In the genomic region with DNA sequence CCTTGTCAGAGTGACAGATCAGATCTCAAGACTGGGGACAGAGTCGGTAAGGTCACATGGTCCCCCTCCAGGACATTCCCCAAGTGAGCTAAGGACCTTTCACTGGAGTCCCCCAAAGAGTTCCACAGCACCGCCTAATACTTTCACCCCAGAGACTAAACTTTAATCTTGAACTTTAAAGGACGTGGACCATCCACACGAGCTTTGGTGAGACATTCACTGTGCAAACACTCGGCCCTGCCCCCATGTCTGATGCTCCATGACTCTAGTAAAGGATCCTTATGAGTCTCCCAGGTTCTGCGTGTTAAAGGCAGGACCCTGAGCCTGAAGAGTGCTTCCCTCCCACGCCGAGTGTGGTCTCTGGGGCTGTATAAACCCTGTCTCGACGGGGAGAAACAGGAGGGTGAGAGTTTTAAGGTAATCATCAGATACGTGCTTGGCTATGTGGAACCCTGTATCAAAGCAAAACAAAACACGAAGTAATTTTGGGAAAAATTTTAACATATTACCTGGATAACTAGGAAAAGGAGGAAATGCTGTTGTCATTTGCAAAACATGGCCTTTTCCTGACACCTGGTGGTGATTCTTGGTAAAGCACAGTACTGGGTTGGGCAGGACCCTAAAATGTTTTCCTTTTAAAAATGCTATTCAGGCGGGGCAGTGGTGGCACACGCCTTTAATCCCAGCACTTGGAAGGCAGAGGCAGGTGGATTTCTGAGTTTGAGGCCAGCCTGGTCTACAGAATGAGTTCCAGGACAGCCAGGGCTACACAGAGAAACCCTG, we compare ENCODE assay signal across 8 mouse cellular contexts.
DNase-seq lines count a peak whose midpoint lies in the region; ATAC-seq and TF ChIP-seq lines count a peak whose summit lies in the region.

No protein-coding gene starts in this region.

- no peak for TF ChIP-seq EP300 in MEL (IDR thresholded peaks at IDR 0.05; ENCODE audit: low read depth in 1 of 2, low read length in 2 of 2)
- no peak for TF ChIP-seq EP300 in heart, postnatal 0 days (IDR thresholded peaks at IDR 0.05; ENCODE audit: low read depth)

- H3K27me3 ChIP-seq in kidney, adult 2 months (replicated peaks; ENCODE audit: control insufficient read depth, insufficient read depth, low read length): no peaks in the 10 kb centered on the region
- no peaks in the 10 kb centered on the region for H3K27me3 ChIP-seq in kidney, embryonic 16.5 days (ENCODE audit: insufficient read depth, low read length)
- no peaks in the 10 kb centered on the region for H3K27me3 ChIP-seq in MEL (ENCODE audit: control insufficient read depth in 1 of 2, insufficient read depth in 2 of 2, low read length in 2 of 2)
- H3K27me3 ChIP-seq in heart, postnatal 0 days (ENCODE audit: control insufficient read depth, insufficient read depth, low read length): no peaks in the 10 kb centered on the region
- no peaks in the 10 kb centered on the region for H3K27me3 ChIP-seq in midbrain, postnatal 0 days (ENCODE audit: insufficient read depth, low read length)

- TF ChIP-seq CTCF in kidney, adult 2 months (conservative IDR thresholded peaks at IDR 0.05; ENCODE audit: insufficient read depth, insufficient read length, low read depth, low read length): peak; percentile 37; the same call in 1 of the 2 replicates
- peak; percentile 58 to 85 (median 58) for TF ChIP-seq CTCF in MEL (IDR thresholded peaks at IDR 0.05 in 2 of 3, conservative IDR thresholded peaks at IDR 0.05 in 1 of 3; ENCODE audit: control insufficient read depth in 1 of 3, insufficient read depth in 1 of 3, low read depth in 2 of 3, low read length in 3 of 3, poor library complexity in 1 of 3, severe bottlenecking in 1 of 3)
- TF ChIP-seq CTCF in heart, postnatal 0 days (IDR thresholded peaks at IDR 0.05; ENCODE audit: low read depth): peak; percentile 77
- TF ChIP-seq CTCF in midbrain, postnatal 0 days (IDR thresholded peaks at IDR 0.05): peak; percentile 87

- H3K4me3 ChIP-seq in kidney, adult 2 months (ENCODE audit: insufficient read depth, low read depth, low read length): no peak overlapping the region
- no peak overlapping the region for H3K4me3 ChIP-seq in kidney, embryonic 16.5 days (ENCODE audit: low read length)
- no peak overlapping the region for H3K4me3 ChIP-seq in MEL (ENCODE audit: control insufficient read depth in 1 of 2, insufficient read depth in 1 of 2, low read depth in 2 of 2, low read length in 2 of 2)
- no peak overlapping the region for H3K4me3 ChIP-seq in heart, postnatal 0 days (ENCODE audit: low read depth, low read length)
- H3K4me3 ChIP-seq in midbrain, postnatal 0 days (ENCODE audit: low read depth, low read length): no peak overlapping the region

- TF ChIP-seq RAD21 in MEL (IDR thresholded peaks at IDR 0.05; ENCODE audit: low read depth, low read length): peak; percentile 94

- ATAC-seq in kidney, embryonic 16.5 days (ENCODE audit: low FRiP score, low TSS enrichment): no peak
- ATAC-seq in heart, postnatal 0 days (ENCODE audit: insufficient read depth, low read depth): no peak
- ATAC-seq in midbrain, postnatal 0 days (ENCODE audit: low FRiP score): no peak

- H3K9ac ChIP-seq in kidney, embryonic 16.5 days (replicated peaks; ENCODE audit: low read length): no peak overlapping the region
- H3K9ac ChIP-seq in MEL (ENCODE audit: control insufficient read depth, low read depth, low read length, poor library complexity, severe bottlenecking): no peak overlapping the region
- no peak overlapping the region for H3K9ac ChIP-seq in heart, postnatal 0 days (replicated peaks; ENCODE audit: low read depth, low read length)
- no peak overlapping the region for H3K9ac ChIP-seq in midbrain, postnatal 0 days (replicated peaks; ENCODE audit: low read length, poor library complexity, severe bottlenecking)

- H3K27ac ChIP-seq in kidney, adult 2 months (ENCODE audit: insufficient read depth, low read depth, low read length): no peak overlapping the region
- H3K27ac ChIP-seq in kidney, embryonic 16.5 days (ENCODE audit: low read length): no peak overlapping the region
- H3K27ac ChIP-seq in MEL (ENCODE audit: control insufficient read depth, low read depth, low read length): no peak overlapping the region
- H3K27ac ChIP-seq in heart, postnatal 0 days (ENCODE audit: low read depth): no peak overlapping the region
- no peak overlapping the region for H3K27ac ChIP-seq in midbrain, postnatal 0 days (ENCODE audit: low read depth, low read length)

- TF ChIP-seq POLR2A in kidney, adult 2 months (IDR thresholded peaks at IDR 0.05; ENCODE audit: low read depth, low read length): no peak
- no peak for TF ChIP-seq POLR2A in MEL (IDR thresholded peaks at IDR 0.05; ENCODE audit: control insufficient read depth in 1 of 2, insufficient read depth in 1 of 2, low read depth in 1 of 2, low read length in 2 of 2, poor library complexity in 1 of 2)

- no peaks in the 10 kb centered on the region for H3K79me2 ChIP-seq in MEL (ENCODE audit: control insufficient read depth, insufficient read depth, low read length, poor library complexity)

- no peaks in the 10 kb centered on the region for H3K9me3 ChIP-seq in kidney, embryonic 16.5 days (ENCODE audit: low read length)
- H3K9me3 ChIP-seq in MEL (replicated peaks; ENCODE audit: insufficient read depth, low read length): no peaks in the 10 kb centered on the region
- no peaks in the 10 kb centered on the region for H3K9me3 ChIP-seq in heart, postnatal 0 days (replicated peaks; ENCODE audit: control insufficient read depth, low read length)
- H3K9me3 ChIP-seq in midbrain, postnatal 0 days (ENCODE audit: low read length): no peaks in the 10 kb centered on the region

- 55% methylated on average over 14 of the region's 14 CpGs for WGBS in kidney, adult 2 months
- WGBS in kidney, embryonic 16.5 days: 59% methylated on average over 14 of the region's 14 CpGs
- 65% methylated on average over 14 of the region's 14 CpGs for WGBS in heart, postnatal 0 days
- WGBS in midbrain, postnatal 0 days: 68% methylated on average over 14 of the region's 14 CpGs

- H3K4me1 ChIP-seq in kidney, adult 2 months (ENCODE audit: control insufficient read depth, insufficient read depth, low read length): 0 out of 2 replicates have a peak, but pooled peaks cover 5% of the 10 kb centered on the region
- peaks cover 28% of the 10 kb centered on the region for H3K4me1 ChIP-seq in kidney, embryonic 16.5 days (ENCODE audit: insufficient read depth, low read length)
- H3K4me1 ChIP-seq in MEL (ENCODE audit: control insufficient read depth in 1 of 2, insufficient read depth in 2 of 2, low read length in 2 of 2): no peaks in the 10 kb centered on the region
- H3K4me1 ChIP-seq in heart, postnatal 0 days (ENCODE audit: control insufficient read depth, insufficient read depth): no peaks in the 10 kb centered on the region
- H3K4me1 ChIP-seq in midbrain, postnatal 0 days (ENCODE audit: insufficient read depth, low read length): no peaks in the 10 kb centered on the region

- peak; percentile 64 for DNase-seq in kidney, adult 2 months
- peak; percentile 52 for DNase-seq in MEL (ENCODE audit: low read depth, low spot score)
- DNase-seq in cerebellum, adult 9-11 months: peak; percentile 55
- no peak for DNase-seq in heart, postnatal 0 days (ENCODE audit: low spot score)
- peak; percentile 48 to 63 for DNase-seq in left cerebral cortex, postnatal 10 days (ENCODE audit: extremely low spot score in 1 of 2, low spot score in 2 of 2)
- DNase-seq in midbrain, postnatal 0 days (ENCODE audit: low spot score): peak; percentile 55
- DNase-seq in thymus, postnatal 14 days: peak; percentile 74

- H3K36me3 ChIP-seq in kidney, adult 2 months (ENCODE audit: control insufficient read depth, insufficient read depth, low read length): no peaks in the 10 kb centered on the region
- peaks cover 14% of the 10 kb centered on the region; the same call in 1 of the 2 replicates for H3K36me3 ChIP-seq in kidney, embryonic 16.5 days (ENCODE audit: insufficient read depth, low read length)
- H3K36me3 ChIP-seq in MEL (ENCODE audit: control insufficient read depth in 1 of 2, insufficient read depth in 2 of 2, low read length in 2 of 2): no peaks in the 10 kb centered on the region
- no peaks in the 10 kb centered on the region for H3K36me3 ChIP-seq in heart, postnatal 0 days (replicated peaks; ENCODE audit: control insufficient read depth, insufficient read depth, low read length)
- H3K36me3 ChIP-seq in midbrain, postnatal 0 days (ENCODE audit: insufficient read depth, low read length): 0 out of 2 replicates have a peak, but pooled peaks cover 4% of the 10 kb centered on the region

- intact Hi-C loops in left cerebral cortex, postnatal 10 days (cut with DNase I): loop anchor here (5.0 to 10.0 kb wide), 2 partner anchors 440 to 657 kb away; a partner anchor contains a TSS

- H3K4me2 ChIP-seq in kidney, embryonic 16.5 days (replicated peaks; ENCODE audit: low read depth, low read length): no peak overlapping the region
- H3K4me2 ChIP-seq in heart, postnatal 0 days (ENCODE audit: low read depth, low read length): no peak overlapping the region
- no peak overlapping the region for H3K4me2 ChIP-seq in midbrain, postnatal 0 days (ENCODE audit: low read depth, low read length, poor library complexity, severe bottlenecking)

TF ChIP-seq in MEL, 35 proteins besides CTCF, POLR2A, EP300 and RAD21:
- TF ChIP-seq MYB (IDR thresholded peaks at IDR 0.05; ENCODE audit: low read depth, low read length): no peak
- TF ChIP-seq ZC3H11A (IDR thresholded peaks at IDR 0.05; ENCODE audit: low read depth, low read length): peak; percentile 90
- no peak for TF ChIP-seq TAL1 (IDR thresholded peaks at IDR 0.05; ENCODE audit: low read length)
- no peak for TF ChIP-seq ZNF384 (IDR thresholded peaks at IDR 0.05; ENCODE audit: low read depth, low read length)
- TF ChIP-seq ZKSCAN1 (IDR thresholded peaks at IDR 0.05; ENCODE audit: low read depth, low read length): no peak
- no peak for TF ChIP-seq POLR2AphosphoS2 (IDR thresholded peaks at IDR 0.05; ENCODE audit: low read length)
- TF ChIP-seq MAZ (IDR thresholded peaks at IDR 0.05; ENCODE audit: low read depth, low read length): no peak
- no peak for TF ChIP-seq ETS1 (IDR thresholded peaks at IDR 0.05; ENCODE audit: low read depth, low read length)
- TF ChIP-seq ELF1 (IDR thresholded peaks at IDR 0.05; ENCODE audit: low read depth, low read length): no peak
- no peak for TF ChIP-seq MAX (IDR thresholded peaks at IDR 0.05; ENCODE audit: low read length)
- no peak for TF ChIP-seq NRF1 (IDR thresholded peaks at IDR 0.05; ENCODE audit: insufficient read depth, low read depth, low read length, poor library complexity, severe bottlenecking)
- no peak for TF ChIP-seq JUND (IDR thresholded peaks at IDR 0.05; ENCODE audit: low read depth, low read length)
- TF ChIP-seq SMC3 (IDR thresholded peaks at IDR 0.05; ENCODE audit: low read depth, low read length): peak; percentile 92
- TF ChIP-seq USF2 (IDR thresholded peaks at IDR 0.05; ENCODE audit: borderline replicate concordance in 1 of 2, insufficient read depth in 1 of 2, low read depth in 1 of 2, low read length in 2 of 2): no peak
- TF ChIP-seq TCF12 (IDR thresholded peaks at IDR 0.05; ENCODE audit: low read depth, low read length): no peak

Comparison
In these comparisons a context has a peak if more than half of its experiments do, and no peak if none do; other contexts are left out.
1. CTCF ChIP-seq: peak in every context shown above with its lines; median percentile 87 in midbrain, postnatal 0 days; 77 in heart, postnatal 0 days; 58 in MEL; 37 in kidney, adult 2 months.